Mouse (Mus musculus) forebrain, embryonic 11.5 days (tissue): ENCODE results near the gene Btbd19. TPM values are rescaled to one million over a fixed set of nuclear protein-coding genes. Genes with fewer than 3 reads are reported as not detected.
A peak's percentile ranks its signal among the peaks of the same experiment; 100 is the strongest.

Experiments used
- ATAC-seq: fragments of 200-750 bp; cut with Nextera tagmentation; replicated peaks from 2 replicates; pipeline ENCODE4 v1.8.0; 2017; ENCODE audit warnings: moderate TSS enrichment; ENCODE audit not compliant: low FRiP score
- DNase-seq: peaks from one replicate; pipeline ENCODE4 v3.0.0-alpha.2; 2017; ENCODE audit warnings: low spot score
- H3K27ac ChIP-seq: fragments of 300-500 bp; sonication (generic); 2 replicates; pipeline ENCODE4 v1.5.1; 2014; ENCODE audit warnings: low read depth, low read length
- H3K27me3 ChIP-seq: fragments of 300-500 bp; sonication (generic); 2 replicates; pipeline ENCODE4 v1.6.1; 2014; ENCODE audit warnings: mild to moderate bottlenecking, low read length, mixed read lengths; ENCODE audit not compliant: control insufficient read depth, insufficient read depth
- H3K36me3 ChIP-seq: fragments of 300-500 bp; sonication (generic); 2 replicates; pipeline ENCODE4 v1.6.1; 2014; ENCODE audit warnings: mild to moderate bottlenecking, low read length, moderate library complexity, mixed read lengths; ENCODE audit not compliant: control insufficient read depth, insufficient read depth
- H3K4me1 ChIP-seq: fragments of 300-500 bp; sonication (generic); replicated peaks from 2 replicates; pipeline ENCODE4 v1.6.1; 2014; ENCODE audit warnings: low read length, mixed read lengths; ENCODE audit not compliant: control insufficient read depth, insufficient read depth
- H3K4me2 ChIP-seq: fragments of 300-500 bp; sonication (generic); 2 replicates; pipeline ENCODE4 v1.6.1; 2014; ENCODE audit warnings: low read depth, mild to moderate bottlenecking, low read length, moderate library complexity, mixed read lengths; ENCODE audit not compliant: severe bottlenecking
- H3K4me3 ChIP-seq: fragments of 300-500 bp; sonication (generic); 2 replicates; pipeline ENCODE4 v1.5.1; 2014; ENCODE audit warnings: low read depth, low read length
- H3K9ac ChIP-seq: fragments of 300-500 bp; sonication (generic); 2 replicates; pipeline ENCODE4 v1.6.1; 2014; ENCODE audit warnings: low read length
- H3K9me3 ChIP-seq: fragments of 300-500 bp; sonication (generic); 2 replicates; pipeline ENCODE4 v1.6.1; 2016; ENCODE audit warnings: low read length, mixed read lengths; ENCODE audit not compliant: control insufficient read depth
- WGBS: fragments of 180-500 bp; shearing (Covaris S2); extraction: QIAGEN DNeasy Blood & Tissue Kit; methylation state at CpG from one replicate; pipeline ENCODE4 v1.1.7; 2014; 5-methylcytosine and 5-hydroxymethylcytosine counted together
- polyA plus RNA-seq: library from polyadenylated mRNA; unstranded; fragments of >200 nt; fragmentation: Nextera tagmentation; extraction: Ambion mirVana; gene quantifications from 2 replicates; pipeline ENCODE4 v1.2.1, GENCODE M21; 2014

The Btbd19 gene
- polyA plus RNA-seq, 1 experiment from 2014 or later, result 4.1 TPM

- H3K4me3 ChIP-seq, result no peak overlapping the region
- no peaks in the 10 kb centered on the region for H3K4me1 ChIP-seq
- 35% methylated on average over 4 of the region's 4 CpGs for WGBS
- no peaks in the 10 kb centered on the region for H3K9me3 ChIP-seq
- no peak overlapping the region for H3K9ac ChIP-seq
- H3K27me3 ChIP-seq, result no peaks in the 10 kb centered on the region
- H3K27ac ChIP-seq, result no peak overlapping the region
- DNase-seq, result no peak
- no peak overlapping the region for H3K4me2 ChIP-seq
- H3K36me3 ChIP-seq, result no peaks in the 10 kb centered on the region
- no peak for ATAC-seq
Observed at GRCm38 (mm10) chr4:117140613-117141012, 15.1 kb upstream of the Btbd19 start.

GRCm38 (mm10) chr4:117139217-117139612, 13.7 kb upstream of the Btbd19 start:
- peaks cover under 1% of the 10 kb centered on the region; the same call in 1 of the 2 replicates for H3K4me1 ChIP-seq
- ATAC-seq, result no peak; the same call in 1 of the 2 replicates
- DNase-seq, result no peak
- no peak overlapping the region for H3K27ac ChIP-seq
- 6% methylated on average over 2 of the region's 2 CpGs for WGBS
- H3K9me3 ChIP-seq, result no peaks in the 10 kb centered on the region
- H3K4me3 ChIP-seq, result no peak overlapping the region
- no peaks in the 10 kb centered on the region for H3K36me3 ChIP-seq
- no peak overlapping the region for H3K4me2 ChIP-seq
- no peaks in the 10 kb centered on the region for H3K27me3 ChIP-seq
- H3K9ac ChIP-seq, result no peak overlapping the region

DNA sequence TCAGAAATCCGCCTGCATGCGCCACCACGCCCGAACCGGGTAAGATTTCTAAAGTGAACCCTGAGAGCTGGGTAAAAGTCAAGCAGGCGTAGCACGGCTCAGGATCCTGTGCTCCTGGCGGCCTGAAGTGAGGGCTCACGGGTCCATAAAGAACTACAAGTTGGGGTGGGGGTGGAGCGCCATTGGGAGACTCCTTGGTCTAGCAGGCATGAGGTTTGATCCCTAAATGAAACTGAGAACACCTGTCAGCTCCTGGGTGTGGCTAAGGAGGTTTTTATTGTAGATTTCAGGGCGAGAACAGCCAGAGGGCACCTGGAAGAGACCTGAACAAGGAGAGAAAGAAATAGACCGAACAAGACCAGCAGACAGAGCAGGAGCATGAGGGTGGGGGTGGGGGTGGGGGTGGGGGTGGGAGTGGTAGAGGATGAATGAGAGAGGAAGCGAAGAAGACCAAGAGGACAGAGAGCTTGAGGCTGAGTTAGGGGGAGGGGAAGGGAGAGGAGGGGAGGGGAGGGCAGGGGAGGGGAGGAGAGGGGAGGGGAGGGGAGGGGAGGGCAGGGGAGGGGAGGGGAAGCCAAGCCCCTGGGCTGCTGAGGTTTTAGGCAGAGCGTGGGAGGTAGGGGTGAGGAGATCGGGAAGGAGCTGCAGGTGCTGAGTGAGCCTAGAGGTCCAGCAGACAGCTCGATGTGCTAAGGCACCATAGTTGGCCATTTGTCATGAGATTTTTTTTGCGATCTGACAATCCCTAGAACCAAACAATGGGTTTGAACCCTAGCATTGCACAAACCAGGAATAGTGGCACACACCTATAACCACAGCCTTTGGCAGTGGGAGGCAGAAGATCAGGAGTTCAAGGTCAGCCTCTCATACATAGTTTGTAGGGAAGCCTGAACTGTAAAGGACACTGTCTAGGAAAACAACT, 13.0 kb upstream of the Btbd19 start:
- no peak overlapping the region for H3K27ac ChIP-seq
- no peak for DNase-seq
- no peak overlapping the region for H3K4me3 ChIP-seq

GRCm38 (mm10) chr4:117136034-117136433, 10.5 kb upstream of the Btbd19 start:
- 31% methylated on average over 8 of the region's 8 CpGs for WGBS
- no peak for ATAC-seq
- H3K4me2 ChIP-seq, result no peak overlapping the region
- H3K27me3 ChIP-seq, result peaks cover 3% of the 10 kb centered on the region
- no peaks in the 10 kb centered on the region for H3K36me3 ChIP-seq
- no peak overlapping the region for H3K4me3 ChIP-seq
- no peaks in the 10 kb centered on the region for H3K9me3 ChIP-seq
- no peak for DNase-seq
- H3K27ac ChIP-seq, result no peak overlapping the region
- H3K4me1 ChIP-seq, result peaks cover 18% of the 10 kb centered on the region
- H3K9ac ChIP-seq, result no peak overlapping the region

More for the DNA sequence above, 13.0 kb upstream of the Btbd19 start:
- Histone ChIP-seq H3K4me2 (no peak overlapping the region), H3K36me3 (no peaks in the 10 kb centered on the region), H3K27me3 (no peaks in the 10 kb centered on the region), H3K9ac (no peak overlapping the region), H3K9me3 (no peaks in the 10 kb centered on the region), H3K4me1 (peaks cover 3% of the 10 kb centered on the region; the same call in 1 of the 2 replicates)
- WGBS, result 76% methylated on average over 16 of the region's 17 CpGs
- ATAC-seq, result no peak

GRCm38 (mm10) chr4:117134601-117134995, 9.1 kb upstream of the Btbd19 start:
- Histone ChIP-seq H3K4me3 (no peak overlapping the region), H3K9me3 (no peaks in the 10 kb centered on the region), H3K4me2 (no peak overlapping the region), H3K4me1 (peaks cover 18% of the 10 kb centered on the region), H3K9ac (no peak overlapping the region), H3K36me3 (no peaks in the 10 kb centered on the region), H3K27ac (no peak overlapping the region), H3K27me3 (peaks cover 3% of the 10 kb centered on the region)
- DNase-seq, result no peak
- no peak for ATAC-seq
- 34% methylated on average over 2 of the region's 2 CpGs for WGBS

GRCm38 (mm10) chr4:117133817-117134600, 8.5 kb upstream of the Btbd19 start, which contains the start of gene Plk3:
Plk3 (minus strand) TSS chr4:117133963.
- Histone ChIP-seq H3K4me1 (peaks cover 18% of the 10 kb centered on the region), H3K27ac (no peak within 1 kb of the TSS; the same call in 1 of the 2 replicates), H3K27me3 (peaks cover 3% of the 10 kb centered on the region), H3K9ac (peak within 1 kb of the TSS; percentile 80), H3K4me2 (peak within 1 kb of the TSS; percentile 95), H3K9me3 (no peaks in the 10 kb centered on the region), H3K36me3 (no peaks in the 10 kb centered on the region), H3K4me3 (peak within 1 kb of the TSS; percentile 83)
- DNase-seq (peak; percentile 97), ATAC-seq (peak; percentile 81)
- WGBS, result 2% methylated on average over 45 of the region's 48 CpGs

DNA sequence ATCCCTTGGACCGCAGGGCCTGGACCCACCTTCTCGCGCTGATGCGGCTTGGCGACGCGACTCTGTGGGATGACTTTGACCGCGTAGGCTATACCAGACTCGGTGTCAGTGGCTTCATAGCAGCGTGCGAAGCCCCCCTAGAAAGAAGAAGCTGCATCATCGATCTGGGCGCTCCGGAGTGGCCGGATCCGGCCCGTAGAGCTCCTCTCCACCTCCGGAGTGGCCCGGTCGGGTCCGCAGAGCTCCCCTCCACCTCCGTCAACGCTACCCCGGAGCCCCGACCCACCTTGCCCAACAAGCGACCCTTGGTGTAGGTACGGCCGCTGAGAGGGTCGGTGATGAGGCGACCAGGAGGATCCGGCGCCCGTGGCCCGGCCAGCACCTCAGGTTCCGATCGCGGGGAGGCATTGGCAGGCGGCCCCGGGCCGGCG, 7.9 kb upstream of the Btbd19 start:
- under 1% methylated on average over 42 of the region's 42 CpGs for WGBS
- H3K36me3 ChIP-seq, result no peaks in the 10 kb centered on the region; the same call in 1 of the 2 replicates
- H3K4me1 ChIP-seq, result peaks cover 18% of the 10 kb centered on the region
- peaks cover 3% of the 10 kb centered on the region for H3K27me3 ChIP-seq
- no peaks in the 10 kb centered on the region for H3K9me3 ChIP-seq
- DNase-seq (no peak), ATAC-seq (peak; percentile 28)
- no peak overlapping the region for H3K27ac ChIP-seq
- H3K4me3 ChIP-seq, result peak overlapping the region; percentile 83
- peak overlapping the region; percentile 95 for H3K4me2 ChIP-seq
- peak overlapping the region; percentile 80 for H3K9ac ChIP-seq

- Histone ChIP-seq H3K36me3 (peaks cover 3% of the 10 kb centered on the region; the same call in 1 of the 2 replicates), H3K4me1 (peaks cover 18% of the 10 kb centered on the region), H3K27me3 (peaks cover 3% of the 10 kb centered on the region), H3K9ac (peak overlapping the region; percentile 80), H3K4me2 (peak overlapping the region; percentile 95), H3K4me3 (peak overlapping the region; percentile 83), H3K9me3 (no peaks in the 10 kb centered on the region), H3K27ac (peak overlapping the region; percentile 41; the same call in 1 of the 2 replicates)
- 1% methylated on average over 11 of the region's 11 CpGs for WGBS
- DNase-seq (no peak), ATAC-seq (no peak)
Observed at GRCm38 (mm10) chr4:117132794-117133143, 7.2 kb upstream of the Btbd19 start.
